Mouse (Mus musculus) lung, embryonic 14.5 days (tissue): Measurements from ENCODE around the gene Gm47841. TPM values are rescaled to one million over a fixed set of nuclear protein-coding genes. Genes with fewer than 3 reads are reported as not detected.
A peak's percentile ranks its signal among the peaks of the same experiment; 100 is the strongest.

Experiments used
- ATAC-seq: fragments of 200-750 bp; cut with Nextera tagmentation; 2 replicates; pipeline ENCODE4 v1.8.0; 2017; ENCODE audit warnings: mild to moderate bottlenecking, moderate TSS enrichment, moderate library complexity; ENCODE audit not compliant: insufficient read depth
- DNase-seq: peaks from one replicate; pipeline ENCODE4 v3.0.0-alpha.2; 2015
- H3K27ac ChIP-seq: fragments of 300-500 bp; sonication (generic); 2 replicates; pipeline ENCODE4 v1.5.1; 2014; ENCODE audit warnings: low read depth, mild to moderate bottlenecking, moderate library complexity
- H3K27me3 ChIP-seq: fragments of 300-500 bp; sonication (generic); 2 replicates; pipeline ENCODE4 v1.6.1; 2014; ENCODE audit warnings: low read length, control low read depth; ENCODE audit not compliant: insufficient read depth
- H3K36me3 ChIP-seq: fragments of 300-500 bp; sonication (generic); 2 replicates; pipeline ENCODE4 v1.6.1; 2014; ENCODE audit warnings: control low read depth; ENCODE audit not compliant: insufficient read depth
- H3K4me1 ChIP-seq: fragments of 300-500 bp; sonication (generic); 2 replicates; pipeline ENCODE4 v1.6.1; 2014; ENCODE audit warnings: antibody characterized with exemption, control low read depth; ENCODE audit not compliant: insufficient read depth
- H3K4me2 ChIP-seq: fragments of 300-500 bp; sonication (generic); 2 replicates; pipeline ENCODE4 v1.6.1; 2014; ENCODE audit warnings: mild to moderate bottlenecking
- H3K4me3 ChIP-seq: fragments of 300-500 bp; sonication (generic); 2 replicates; pipeline ENCODE4 v1.5.1; 2014; ENCODE audit warnings: low read depth, low read length
- H3K9ac ChIP-seq: fragments of 300-500 bp; sonication (generic); 2 replicates; pipeline ENCODE4 v1.6.1; 2014
- H3K9me3 ChIP-seq: fragments of 300-500 bp; sonication (generic); 2 replicates; pipeline ENCODE4 v1.6.1; 2016; ENCODE audit warnings: low read depth, low read length, control low read depth
- CTCF ChIP-seq: IDR thresholded peaks from 2 replicates; pipeline ENCODE4 v1.5.1; 2016; ENCODE audit warnings: antibody characterized with exemption, low read depth
- WGBS: fragments of 180-500 bp; shearing (Covaris S2); extraction: QIAGEN DNeasy Blood & Tissue Kit; methylation state at CpG from one replicate; pipeline ENCODE4 v1.1.7; 2014; 5-methylcytosine and 5-hydroxymethylcytosine counted together
- polyA plus RNA-seq: library from polyadenylated mRNA; unstranded; fragments of >200 nt; fragmentation: Nextera tagmentation; extraction: Ambion mirVana; gene quantifications from 2 replicates; pipeline ENCODE4 v1.2.1, GENCODE M21; 2014

Gene Gm47841
- polyA plus RNA-seq, 1 experiment from 2014 or later: not detected

GRCm38 (mm10) chr15:101074067-101074466, 26.9 kb upstream of the Gm47841 start:
- H3K9ac ChIP-seq: no peak overlapping the region
- 75% methylated on average over 5 of the region's 5 CpGs for WGBS

GRCm38 (mm10) chr15:101072736-101073135, 25.5 kb upstream of the Gm47841 start:
- ATAC-seq: no peak
- 53% methylated on average over 2 of the region's 2 CpGs for WGBS
- no peak overlapping the region for H3K27ac ChIP-seq
- H3K27me3 ChIP-seq: 0 out of 2 replicates have a peak, but pooled peaks cover 14% of the 10 kb centered on the region
- no peaks in the 10 kb centered on the region for H3K36me3 ChIP-seq
- H3K4me1 ChIP-seq: peaks cover 41% of the 10 kb centered on the region
- H3K4me3 ChIP-seq: no peak overlapping the region
- TF ChIP-seq CTCF: no peak
- H3K9ac ChIP-seq: no peak overlapping the region
- peak; percentile 31 for DNase-seq
- no peaks in the 10 kb centered on the region for H3K9me3 ChIP-seq
- no peak overlapping the region for H3K4me2 ChIP-seq

More at GRCm38 (mm10) chr15:101074067-101074466, 26.9 kb upstream of the Gm47841 start:
- no peak overlapping the region for H3K27ac ChIP-seq
- DNase-seq: no peak
- H3K4me1 ChIP-seq: peaks cover 35% of the 10 kb centered on the region
- no peak for ATAC-seq
- no peak overlapping the region for H3K4me2 ChIP-seq
- no peaks in the 10 kb centered on the region for H3K36me3 ChIP-seq
- no peak for TF ChIP-seq CTCF
- H3K4me3 ChIP-seq: no peak overlapping the region
- H3K9me3 ChIP-seq: no peaks in the 10 kb centered on the region
- 0 out of 2 replicates have a peak, but pooled peaks cover 15% of the 10 kb centered on the region for H3K27me3 ChIP-seq

- DNase-seq: peak; percentile 60
- Histone ChIP-seq H3K9ac (peak overlapping the region; percentile 20; the same call in 1 of the 2 replicates), H3K4me1 (peaks cover 43% of the 10 kb centered on the region), H3K4me3 (no peak overlapping the region), H3K27ac (peak overlapping the region; percentile 72; the same call in 1 of the 2 replicates), H3K27me3 (no peaks in the 10 kb centered on the region), H3K4me2 (0 out of 2 replicates have a peak overlapping the region, but pooled peaks have one; percentile 12), H3K9me3 (no peaks in the 10 kb centered on the region), H3K36me3 (no peaks in the 10 kb centered on the region)
- no peak for TF ChIP-seq CTCF
- WGBS: 26% methylated on average over 5 of the region's 5 CpGs
- peak; percentile 64 for ATAC-seq
Measured at GRCm38 (mm10) chr15:101070762-101071161, 23.6 kb upstream of the Gm47841 start.

GRCm38 (mm10) chr15:101069641-101070190, 22.5 kb upstream of the Gm47841 start:
- ATAC-seq: no peak
- WGBS: 48% methylated on average over 9 of the region's 9 CpGs
- Histone ChIP-seq H3K27ac (peak overlapping the region; percentile 0; the same call in 1 of the 2 replicates), H3K4me2 (no peak overlapping the region), H3K36me3 (no peaks in the 10 kb centered on the region), H3K9ac (no peak overlapping the region; the same call in 1 of the 2 replicates), H3K4me1 (peaks cover 46% of the 10 kb centered on the region), H3K27me3 (no peaks in the 10 kb centered on the region), H3K9me3 (no peaks in the 10 kb centered on the region), H3K4me3 (no peak overlapping the region)
- TF ChIP-seq CTCF: no peak
- DNase-seq: no peak

GRCm38 (mm10) chr15:101068671-101069070, 21.5 kb upstream of the Gm47841 start:
- Histone ChIP-seq H3K4me1 (peaks cover 46% of the 10 kb centered on the region), H3K36me3 (no peaks in the 10 kb centered on the region), H3K9me3 (no peaks in the 10 kb centered on the region), H3K27me3 (no peaks in the 10 kb centered on the region), H3K4me3 (no peak overlapping the region), H3K4me2 (no peak overlapping the region), H3K27ac (peak overlapping the region; percentile 26; the same call in 1 of the 2 replicates), H3K9ac (no peak overlapping the region)
- ATAC-seq: no peak
- DNase-seq: no peak
- 64% methylated on average over 4 of the region's 4 CpGs for WGBS
- TF ChIP-seq CTCF: no peak

GRCm38 (mm10) chr15:101068029-101068428, 20.8 kb upstream of the Gm47841 start:
- no peak overlapping the region for H3K4me2 ChIP-seq
- peak overlapping the region; percentile 51; the same call in 1 of the 2 replicates for H3K27ac ChIP-seq
- 31% methylated on average over 3 of the region's 3 CpGs for WGBS
- no peak overlapping the region for H3K9ac ChIP-seq
- ATAC-seq (peak; percentile 73; the same call in 1 of the 2 replicates), DNase-seq (peak; percentile 68)
- H3K36me3 ChIP-seq: no peaks in the 10 kb centered on the region
- H3K4me1 ChIP-seq: peaks cover 45% of the 10 kb centered on the region
- no peak for TF ChIP-seq CTCF
- no peaks in the 10 kb centered on the region for H3K27me3 ChIP-seq
- no peak overlapping the region for H3K4me3 ChIP-seq
- no peaks in the 10 kb centered on the region for H3K9me3 ChIP-seq

GRCm38 (mm10) chr15:101066920-101067696, 19.9 kb upstream of the Gm47841 start:
- Histone ChIP-seq H3K27me3 (no peaks in the 10 kb centered on the region), H3K4me3 (no peak overlapping the region), H3K27ac (peak overlapping the region; percentile 51), H3K4me1 (peaks cover 40% of the 10 kb centered on the region), H3K36me3 (no peaks in the 10 kb centered on the region), H3K9ac (no peak overlapping the region), H3K4me2 (no peak overlapping the region), H3K9me3 (no peaks in the 10 kb centered on the region)
- DNase-seq: no peak
- 32% methylated on average over 7 of the region's 9 CpGs for WGBS
- no peak for ATAC-seq
- no peak for TF ChIP-seq CTCF
